Mouse (Mus musculus) ZHBTc4 (cell line): ENCODE data around the gene Tbxas1.

Experiments
- DNase-seq: peaks from one replicate; pipeline ENCODE4 v3.0.0-alpha.2; 2011; ENCODE audit warnings: low read depth, low spot score

The Tbxas1 gene

DNA sequence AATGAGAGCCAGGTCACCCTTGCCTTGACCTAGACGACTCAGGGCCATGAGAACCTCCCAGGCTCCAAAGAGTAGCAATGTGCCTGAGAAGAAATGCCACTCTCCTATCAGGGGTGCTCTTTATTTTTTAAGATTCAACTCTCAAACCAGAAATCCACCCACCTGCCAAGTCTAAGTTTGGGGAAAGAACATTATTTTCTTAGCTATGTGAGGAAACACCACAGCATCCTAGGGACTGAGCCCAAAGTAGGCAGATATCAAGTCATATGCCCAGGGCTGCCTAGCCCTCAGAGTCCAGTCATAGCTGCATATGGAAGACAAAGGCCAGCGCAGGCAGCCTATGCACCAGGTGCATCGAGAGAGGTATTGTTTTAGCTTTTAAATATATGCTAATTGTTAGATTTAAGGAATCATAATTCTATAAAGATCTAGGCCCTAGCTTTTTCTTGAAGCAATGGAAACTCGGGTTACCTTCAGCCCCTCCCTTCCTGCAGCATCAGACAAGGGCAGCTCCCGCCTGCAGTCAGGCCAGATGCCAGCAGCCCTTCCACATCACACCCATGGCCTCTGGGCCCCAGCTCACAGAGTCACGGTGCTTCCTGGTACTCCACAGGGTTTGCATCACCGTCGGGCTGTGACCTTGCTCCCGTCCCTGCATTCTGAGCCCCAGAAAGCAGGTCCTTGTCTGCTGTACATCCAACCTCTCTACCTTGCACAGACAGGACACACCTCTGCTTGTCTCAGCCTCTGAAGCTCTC is 176.8 kb downstream of the Tbxas1 start:
- DNase-seq = no peak

DNA sequence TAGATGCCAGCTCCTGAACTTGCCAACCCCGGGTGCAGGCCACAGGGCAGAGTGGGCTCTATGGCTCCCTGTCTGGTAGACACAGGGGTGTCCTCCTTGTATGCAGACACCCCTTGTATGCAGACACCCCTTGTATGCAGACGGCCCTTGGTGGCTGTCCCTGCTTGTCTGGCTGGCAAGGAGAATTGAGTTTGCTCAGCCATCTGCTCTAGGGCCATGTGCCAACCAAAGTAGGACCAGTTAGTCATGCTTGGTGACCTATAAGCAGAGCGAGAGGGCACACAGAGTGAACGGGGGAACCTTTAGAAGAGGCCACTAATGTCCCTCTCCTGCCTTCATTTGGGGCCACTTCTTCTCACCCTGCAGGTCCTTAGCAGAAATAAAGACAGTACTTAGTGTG is 177.4 kb downstream of the Tbxas1 start:
- DNase-seq = no peak

DNA sequence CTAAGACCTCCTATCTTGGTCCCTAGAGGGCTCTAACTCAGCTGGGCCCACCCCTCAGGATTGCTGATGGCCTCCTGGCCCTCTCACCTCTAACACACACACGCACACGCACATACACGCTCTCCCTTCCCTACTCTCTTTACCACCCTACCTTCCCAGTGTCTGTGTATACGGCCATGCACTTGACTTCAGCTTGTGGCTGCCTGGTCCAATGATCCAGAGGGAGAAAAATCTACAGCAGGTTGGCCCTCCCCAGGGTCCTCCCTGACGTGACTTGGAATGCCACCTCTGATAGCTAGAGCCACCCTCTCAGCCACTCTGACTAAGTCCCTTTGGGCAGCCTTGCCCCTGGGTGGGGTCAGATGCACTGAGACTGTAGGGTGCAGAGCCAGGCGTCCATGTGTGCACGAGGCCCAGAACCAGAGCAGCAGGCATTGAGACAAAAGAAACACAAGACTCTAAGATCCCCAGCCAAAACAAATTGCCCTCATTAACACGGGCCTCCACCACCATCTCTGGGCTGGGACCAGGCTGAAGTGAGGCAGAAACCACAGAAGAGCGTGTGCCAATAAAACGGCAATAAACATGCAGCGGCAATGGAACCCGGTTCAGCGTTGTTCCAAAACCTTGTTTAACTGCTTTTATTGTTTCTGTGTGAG is 179.1 kb downstream of the Tbxas1 start:
- DNase-seq = no peak

DNA sequence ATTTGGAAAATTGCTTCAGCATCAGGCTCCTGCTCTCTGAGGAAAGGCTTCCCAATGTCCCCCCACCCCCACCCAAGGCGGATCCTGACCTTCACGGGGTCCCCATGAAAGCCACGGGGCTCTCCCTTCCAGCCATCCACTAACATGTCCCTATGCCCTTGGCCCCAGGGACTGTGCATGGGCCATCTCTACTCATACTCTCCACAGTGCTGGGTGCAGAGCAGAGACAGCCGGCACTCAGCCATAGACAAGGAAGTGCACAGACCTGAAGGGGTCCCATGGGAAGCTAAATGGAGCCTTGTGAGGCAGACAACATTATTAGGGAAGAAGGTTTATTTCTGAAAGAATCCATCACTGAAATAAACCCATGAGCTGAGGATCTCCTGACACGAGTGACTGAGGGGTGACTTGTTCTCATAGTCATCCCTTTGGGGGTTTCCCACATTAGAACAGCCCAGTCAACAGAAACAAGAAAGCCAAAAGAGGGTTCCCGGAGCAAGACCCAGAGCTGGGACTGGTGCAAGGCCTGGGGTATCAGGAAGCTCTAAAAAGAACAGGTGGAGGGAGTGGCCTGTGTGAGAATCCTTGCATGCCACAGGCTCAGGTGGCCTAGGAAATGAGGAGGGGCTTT is 179.8 kb downstream of the Tbxas1 start:
- DNase-seq = no peak

DNA sequence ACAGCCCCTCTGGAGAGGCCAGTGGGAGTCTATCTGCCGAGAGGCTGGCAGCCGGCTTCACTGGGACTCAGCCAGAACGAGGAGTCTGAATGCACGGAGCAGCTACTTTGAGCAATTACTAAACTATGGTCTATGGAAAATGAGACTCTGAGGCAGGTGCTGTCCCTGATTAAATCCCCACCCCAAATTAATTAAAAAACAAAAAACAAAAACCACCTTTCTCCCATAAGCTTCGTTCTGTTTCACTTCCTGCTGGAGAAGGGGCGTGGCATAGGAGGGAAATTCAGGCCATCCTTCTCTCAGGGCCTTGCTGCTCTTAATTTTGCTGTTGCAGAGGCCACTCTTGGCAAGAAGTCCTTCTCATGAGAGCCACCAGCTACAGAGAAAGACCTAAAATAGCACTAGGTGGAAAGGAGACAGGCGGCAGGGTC is 180.6 kb downstream of the Tbxas1 start:
- no peak for DNase-seq

DNA sequence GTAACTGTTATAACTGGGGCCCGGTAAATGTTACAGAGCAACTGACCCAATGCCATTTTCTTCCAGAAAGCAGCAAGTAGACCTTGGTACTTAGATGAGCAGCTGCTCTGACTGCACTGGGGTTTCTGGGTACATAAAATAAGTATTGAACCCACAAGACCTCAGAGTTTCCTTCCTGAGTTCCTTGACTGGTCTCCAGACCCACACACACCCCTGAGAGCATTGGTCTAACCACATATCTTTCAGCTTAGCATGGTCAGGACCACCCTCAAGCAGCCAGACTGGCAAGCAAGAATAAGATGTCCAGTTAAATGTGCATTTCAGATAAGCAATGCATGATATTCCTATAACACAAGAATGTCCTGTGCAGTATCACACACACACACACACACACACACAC is 182.0 kb downstream of the Tbxas1 start:
- no peak for DNase-seq

DNA sequence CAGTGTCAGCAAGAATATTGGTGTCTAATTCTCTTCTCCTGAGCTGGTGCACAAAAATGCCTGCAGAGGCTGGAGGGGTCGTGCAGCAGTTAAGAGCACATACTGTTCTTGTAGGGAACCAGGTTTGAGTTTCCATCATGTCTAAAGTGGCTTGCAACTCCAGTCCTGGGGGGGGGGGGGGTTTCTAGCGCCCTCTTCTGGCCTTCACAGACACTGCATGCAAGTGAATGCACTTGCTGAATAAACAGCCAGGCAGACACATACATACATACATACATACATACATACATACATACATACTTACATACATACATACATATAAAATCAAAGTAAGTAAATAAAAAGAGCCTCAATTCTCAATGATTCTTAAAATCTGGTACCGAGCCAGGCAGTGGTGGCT is 183.2 kb downstream of the Tbxas1 start:
- peak; percentile 48 for DNase-seq

DNA sequence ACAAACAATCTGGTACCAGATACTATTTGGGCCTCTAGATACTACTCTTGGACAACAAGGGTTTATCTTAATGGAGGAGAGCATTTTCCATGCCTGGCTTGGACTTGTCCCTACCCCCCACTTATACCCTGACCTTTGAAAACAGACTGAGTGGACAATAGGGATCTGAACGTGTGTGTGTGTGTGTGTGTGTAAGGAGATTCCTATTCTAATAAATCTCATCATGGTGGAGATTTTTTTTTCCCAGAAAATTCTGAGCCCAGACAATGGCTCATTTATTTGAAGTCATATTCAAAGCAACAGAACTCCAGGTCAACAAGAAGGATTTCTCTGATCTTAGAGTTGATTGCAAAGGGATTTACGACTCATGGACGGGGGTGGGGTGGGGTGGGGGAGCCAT is 183.7 kb downstream of the Tbxas1 start:
- no peak for DNase-seq

DNA sequence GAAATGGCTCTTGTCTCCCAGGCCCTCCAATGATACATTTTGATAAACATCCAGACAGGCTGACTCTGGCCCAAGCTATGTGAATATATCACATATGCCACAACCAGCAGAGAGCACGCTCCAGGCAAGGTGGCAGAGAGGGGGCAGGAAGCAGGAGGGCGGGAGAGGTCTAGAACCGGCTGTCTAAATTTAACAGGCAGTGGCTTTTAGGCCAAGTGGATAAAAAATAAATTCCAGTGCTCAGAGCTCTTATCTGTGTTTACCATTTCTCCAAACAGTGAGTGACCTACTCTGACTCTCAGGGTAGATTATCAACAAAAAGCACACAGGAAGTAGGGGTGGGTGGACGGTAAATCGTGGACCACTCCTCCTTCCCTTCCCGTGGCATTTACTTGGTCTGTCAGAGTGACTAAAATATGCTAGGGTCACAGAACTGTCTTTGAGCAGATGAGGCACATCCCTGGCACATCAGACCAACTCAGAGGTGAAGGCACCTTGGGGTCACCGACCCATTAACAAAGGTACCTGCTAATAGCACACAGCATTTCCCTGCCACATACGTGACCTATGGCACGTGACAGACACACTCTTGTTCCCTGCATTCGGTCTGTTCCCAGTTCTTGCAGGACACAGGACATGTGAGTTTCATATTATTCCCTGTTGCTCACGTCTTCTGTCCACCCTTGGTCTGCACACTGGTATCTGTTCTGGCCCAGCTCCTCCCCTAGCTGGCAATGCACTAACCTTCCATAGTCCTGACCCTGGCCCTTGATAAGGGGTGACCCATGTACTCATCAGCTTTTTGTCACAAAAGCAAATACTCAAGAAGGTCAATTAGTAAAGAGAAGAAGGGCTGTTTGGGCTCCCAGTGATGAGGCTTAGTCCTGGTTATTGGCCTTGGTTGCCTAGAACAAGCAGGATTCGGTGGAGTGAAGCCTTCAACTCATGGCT is 184.6 kb downstream of the Tbxas1 start:
- DNase-seq = no peak

DNA sequence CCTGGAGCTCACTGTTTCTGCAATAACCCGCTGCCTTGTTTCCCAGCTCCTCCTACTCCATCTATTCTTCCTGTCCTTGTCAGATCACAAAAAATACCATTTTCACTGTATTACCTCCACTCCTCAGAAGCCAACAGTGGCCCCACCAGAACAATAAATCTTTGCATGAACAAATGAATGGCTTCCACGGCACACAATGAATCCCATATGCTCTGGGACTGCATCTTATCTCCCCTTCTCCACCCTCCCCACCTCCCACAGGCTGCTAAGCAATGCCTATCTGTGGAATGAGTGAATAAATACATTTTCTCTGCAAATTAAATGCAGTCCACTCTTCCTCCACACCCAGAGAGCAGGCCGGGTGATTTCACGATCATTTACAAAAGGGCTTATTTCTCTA is 186.0 kb downstream of the Tbxas1 start:
- DNase-seq = no peak

DNA sequence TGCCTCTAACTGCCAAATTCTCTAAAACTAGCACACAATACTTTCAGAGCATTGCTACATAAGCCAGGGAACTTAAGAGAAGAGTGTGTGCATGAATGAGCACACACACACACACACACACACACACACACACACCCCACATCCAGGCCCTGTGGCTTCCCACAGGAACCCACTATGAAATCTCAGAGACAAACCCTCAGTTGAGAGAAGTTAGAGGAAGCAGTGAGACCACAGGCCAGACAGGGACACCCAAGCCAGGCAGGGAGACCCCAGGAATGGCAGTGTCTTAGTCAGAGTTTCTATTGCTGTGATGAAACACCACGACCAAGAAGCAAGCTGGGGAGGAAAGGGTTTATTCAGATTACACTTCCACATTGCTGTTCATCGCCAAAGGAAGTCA is 188.3 kb downstream of the Tbxas1 start:
- no peak for DNase-seq

DNA sequence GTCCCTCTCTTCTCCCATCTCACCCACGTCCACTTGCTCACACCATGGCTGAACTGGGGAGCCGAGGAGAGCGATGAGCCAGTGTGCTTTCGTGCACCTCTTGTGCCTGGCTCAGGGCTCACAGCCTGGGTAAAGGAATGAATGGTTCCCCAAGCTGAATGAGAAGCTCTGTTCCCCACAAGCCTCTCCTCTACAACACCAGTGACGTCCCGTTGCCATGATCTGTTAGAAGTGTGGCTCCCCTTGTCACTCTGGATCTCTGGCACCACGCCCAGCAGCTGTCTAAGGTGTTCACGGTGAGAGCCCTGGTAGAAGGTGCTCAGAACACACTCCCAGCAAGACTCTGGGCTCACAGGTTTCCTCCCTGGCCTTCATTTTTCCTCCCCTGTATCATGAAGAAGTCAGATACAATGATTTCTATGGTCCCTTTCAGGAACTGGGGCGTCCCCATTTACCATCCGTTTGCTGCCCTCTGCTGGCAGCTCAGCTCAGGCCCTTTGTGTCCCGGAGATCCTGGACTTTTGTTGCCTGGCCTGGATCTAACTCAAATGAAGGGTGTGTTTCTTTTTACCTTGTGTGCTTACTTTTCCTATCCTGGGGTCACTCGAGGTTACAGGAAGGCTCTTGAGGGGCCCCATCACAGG is 191.9 kb downstream of the Tbxas1 start:
- peak; percentile 82 for DNase-seq

DNA sequence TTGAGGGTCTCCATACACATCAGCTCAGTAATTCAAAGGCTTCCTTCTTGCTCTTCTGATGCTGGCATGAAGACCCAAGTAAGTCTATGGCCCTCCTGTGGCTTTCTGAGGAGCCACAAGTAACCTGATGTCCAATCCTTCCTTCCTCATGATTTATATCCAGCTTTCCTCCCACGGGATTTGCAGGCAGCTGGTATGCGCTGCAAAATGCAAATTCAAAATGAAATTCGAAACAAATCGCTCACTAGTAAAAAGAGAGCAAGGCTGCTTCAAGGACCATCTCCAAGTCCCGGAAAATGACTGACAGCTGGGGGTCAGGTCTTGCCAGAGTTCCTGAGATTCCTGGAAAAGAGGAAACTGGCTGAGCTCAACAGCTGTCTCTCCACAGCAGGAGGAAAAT is 197.5 kb downstream of the Tbxas1 start:
- no peak for DNase-seq

DNA sequence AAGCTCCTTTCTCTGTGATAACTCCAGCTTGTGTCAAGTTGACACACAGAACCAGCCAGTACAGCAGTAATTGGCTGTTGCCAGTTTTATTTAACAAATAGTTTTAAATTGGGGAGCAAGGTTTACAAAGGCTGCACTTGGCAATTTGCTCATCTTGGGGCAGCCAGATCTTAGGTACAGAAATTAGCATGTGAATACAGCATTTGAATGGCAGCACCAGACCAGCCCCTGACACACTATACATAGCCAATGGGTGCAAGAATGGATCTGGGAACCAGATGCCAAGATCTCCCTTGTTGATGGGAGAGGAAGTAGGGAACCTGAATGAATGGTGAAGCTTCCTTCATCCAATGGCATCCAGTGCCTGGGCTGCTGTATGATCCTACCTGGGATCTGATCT is 199.0 kb downstream of the Tbxas1 start:
- peak; percentile 69 for DNase-seq

DNA sequence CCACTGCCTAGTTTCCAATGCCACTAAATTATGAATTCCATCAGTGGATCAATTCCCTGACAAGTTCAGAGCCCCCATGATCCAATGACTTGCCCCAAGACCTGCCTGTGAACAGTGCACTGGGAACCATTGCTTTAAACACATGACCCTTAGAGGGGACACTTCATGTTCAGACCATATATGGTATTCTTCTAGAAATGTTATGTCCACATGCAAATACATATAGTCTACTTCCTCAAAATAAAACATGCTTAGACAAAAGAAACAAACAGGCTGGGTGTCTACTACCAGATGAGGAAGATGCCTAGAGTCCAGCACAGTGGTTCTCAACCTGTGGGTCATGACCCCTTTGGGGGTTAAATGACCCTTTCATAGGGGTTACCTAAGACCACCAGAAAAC is 201.3 kb downstream of the Tbxas1 start:
- DNase-seq = no peak

DNA sequence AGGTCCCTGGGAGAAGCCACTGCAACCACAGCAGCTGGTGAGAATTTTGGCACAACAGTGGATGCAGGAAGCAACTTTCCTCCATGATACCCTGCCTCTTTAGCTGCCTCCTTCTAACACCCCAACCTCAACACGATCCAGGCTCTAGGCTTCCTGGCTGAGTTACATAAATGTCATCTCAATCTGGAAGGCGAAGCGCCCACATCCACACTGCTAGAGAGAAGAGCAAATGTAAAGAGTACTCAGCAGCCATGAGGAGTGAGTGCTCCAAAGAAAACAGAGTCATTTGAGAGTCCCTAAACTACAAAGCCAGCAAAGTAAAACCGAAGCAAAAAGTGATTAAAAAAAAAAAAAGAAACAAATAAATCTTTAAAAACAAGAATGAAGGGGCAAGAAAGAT is 229.4 kb downstream of the Tbxas1 start:
- no peak for DNase-seq

DNA sequence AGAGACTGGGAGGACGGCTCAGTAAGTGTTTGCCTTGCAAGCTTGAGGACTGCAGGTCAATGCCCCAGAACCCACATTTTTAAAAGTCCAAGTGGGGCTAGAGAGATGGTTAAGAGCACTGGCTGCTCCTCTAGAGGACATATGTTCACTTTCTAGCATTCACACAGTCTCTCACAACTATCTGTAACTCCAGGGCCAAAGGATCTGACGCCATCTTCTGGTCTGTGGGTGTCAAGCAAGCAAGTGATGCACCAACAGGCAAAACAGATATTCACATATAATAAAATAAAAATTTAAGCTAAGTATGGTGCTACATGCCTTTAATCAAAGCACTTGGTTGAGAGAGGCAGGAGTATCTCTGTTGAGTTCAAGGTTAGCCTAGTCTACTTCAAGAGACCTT is 231.6 kb downstream of the Tbxas1 start:
- DNase-seq = no peak

DNA sequence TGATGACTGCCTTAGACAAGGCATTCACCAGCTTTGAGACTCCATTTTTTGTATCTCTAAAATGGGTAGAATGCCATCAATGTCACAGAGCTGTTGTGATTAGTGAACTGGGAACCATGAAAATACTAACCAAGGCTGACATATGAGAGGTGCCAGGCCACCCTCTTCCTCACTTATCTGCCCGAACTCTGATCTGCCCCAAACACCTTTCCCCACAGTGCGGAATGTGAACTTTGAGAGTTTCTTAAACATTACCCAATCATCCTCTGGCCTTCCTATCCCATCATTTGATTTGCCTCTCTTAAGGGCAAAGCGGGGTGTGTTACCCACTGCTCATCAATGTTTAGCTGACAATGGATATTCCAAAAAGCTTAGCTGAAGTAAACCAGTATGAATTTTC is 237.5 kb downstream of the Tbxas1 start:
- DNase-seq = no peak

DNA sequence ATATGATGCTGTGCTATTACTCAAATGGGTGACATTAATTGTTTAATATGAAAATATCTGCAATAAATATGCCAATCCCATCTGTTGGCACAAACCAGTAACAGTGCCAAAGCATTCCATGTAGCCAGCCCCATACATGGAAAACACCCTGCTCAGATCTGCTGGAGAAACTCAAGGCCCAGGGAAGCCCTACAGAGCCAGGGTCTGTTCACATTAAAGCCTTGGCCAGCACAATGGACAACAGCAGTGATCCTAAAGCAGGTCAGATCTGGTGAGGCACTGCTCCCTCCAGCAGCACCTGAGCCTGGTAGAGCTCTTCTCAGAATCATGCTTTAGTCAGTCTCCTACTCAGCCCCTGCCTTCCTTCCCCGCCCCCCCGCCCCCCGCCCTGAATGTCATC is 237.9 kb downstream of the Tbxas1 start:
- DNase-seq = no peak

DNA sequence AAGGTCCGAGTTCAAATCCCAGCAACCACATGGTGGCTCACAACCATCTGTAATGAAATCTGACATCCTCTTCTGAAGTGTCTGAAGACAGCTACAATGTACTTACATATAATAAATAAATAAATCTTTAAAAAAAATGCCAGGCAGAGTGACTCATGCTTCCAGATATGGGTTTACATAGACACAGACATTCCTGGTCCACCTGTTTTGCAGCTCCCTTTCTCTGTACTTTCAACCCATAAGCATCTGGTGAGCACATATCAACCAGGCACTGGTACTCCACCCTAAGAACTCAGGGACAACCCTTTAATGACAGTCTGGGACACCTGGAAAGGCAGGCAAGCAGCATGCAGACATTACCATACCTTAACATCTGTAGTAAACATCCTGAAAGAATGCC is 240.2 kb downstream of the Tbxas1 start:
- no peak for DNase-seq
